Comparison of ENCODE assay signal across 8 mouse cellular contexts in genomic region chr1:75142301-75143261, GRCm38 (mm10). TPM values are rescaled to one million over a fixed set of nuclear protein-coding genes. Genes with fewer than 3 reads are reported as not detected.
DNase-seq lines count a peak whose midpoint lies in the region; ATAC-seq and TF ChIP-seq lines count a peak whose summit lies in the region.

Cnppd1 (minus strand) TSS chr1:75142711.
Retreg2 (plus strand) TSS chr1:75142778.

- peak within 1 kb of the TSS; percentile 88 for H3K4me2 ChIP-seq in forebrain, embryonic 14.5 days (ENCODE audit: low read length)
- peak within 1 kb of the TSS; percentile 96 for H3K4me2 ChIP-seq in neural tube, embryonic 15.5 days

- under 1% methylated on average over 79 of the region's 91 CpGs for WGBS in forebrain, embryonic 14.5 days
- WGBS in neural tube, embryonic 15.5 days, result 0% methylated on average over 89 of the region's 91 CpGs

- intact Hi-C loops in heart, postnatal 14 days (cut with DNase I), result loop anchor here (2.0 kb wide), 2 partner anchors 24 to 66 kb away; no protein-coding TSS in a partner anchor

- DNase-seq in forebrain, embryonic 14.5 days (ENCODE audit: low spot score), result peak; percentile 97
- peak; percentile 97 to 98 for DNase-seq in heart, postnatal 14 days
- DNase-seq in layer of hippocampus, adult 11-12 months (ENCODE audit: low spot score), result peak; percentile 96
- DNase-seq in lung, adult 18-20 months, result peak; percentile 96
- peak; percentile 95 for DNase-seq in testis, postnatal 14 days (ENCODE audit: low spot score)

- peak within 1 kb of the TSS; percentile 69 for H3K4me3 ChIP-seq in ES-Bruce4 (ENCODE audit: low read depth, low read length)
- H3K4me3 ChIP-seq in forebrain, embryonic 14.5 days (ENCODE audit: low read depth, low read length), result peak within 1 kb of the TSS; percentile 87
- H3K4me3 ChIP-seq in neural tube, embryonic 15.5 days (replicated peaks), result peak within 1 kb of the TSS; percentile 78

- peak; percentile 76 for ATAC-seq in cerebellum, adult (ENCODE audit: insufficient number of reproducible peaks, low FRiP score, low TSS enrichment)
- peak; percentile 93 for ATAC-seq in forebrain, embryonic 14.5 days
- ATAC-seq in neural tube, embryonic 15.5 days (ENCODE audit: low FRiP score), result peak; percentile 90

- H3K9ac ChIP-seq in ES-Bruce4 (ENCODE audit: low read depth, poor library complexity, severe bottlenecking), result peak within 1 kb of the TSS; percentile 60
- peak within 1 kb of the TSS; percentile 93 for H3K9ac ChIP-seq in forebrain, embryonic 14.5 days (ENCODE audit: low read length)
- peak within 1 kb of the TSS; percentile 81 for H3K9ac ChIP-seq in neural tube, embryonic 15.5 days (replicated peaks)

- H3K4me1 ChIP-seq in ES-Bruce4 (ENCODE audit: control insufficient read depth, insufficient read depth, low read length), result no peaks in the 10 kb centered on the region
- H3K4me1 ChIP-seq in forebrain, embryonic 14.5 days (ENCODE audit: control insufficient read depth, insufficient read depth, low read length), result peaks cover 16% of the 10 kb centered on the region
- peaks cover 44% of the 10 kb centered on the region for H3K4me1 ChIP-seq in neural tube, embryonic 15.5 days

- 0 out of 2 replicates have a peak, but pooled peaks cover 9% of the 10 kb centered on the region for H3K36me3 ChIP-seq in ES-Bruce4 (ENCODE audit: control insufficient read depth, insufficient read depth, low read length, poor library complexity, severe bottlenecking)
- H3K36me3 ChIP-seq in forebrain, embryonic 14.5 days (ENCODE audit: control insufficient read depth, insufficient read depth, low read length), result peaks cover 58% of the 10 kb centered on the region
- peaks cover 53% of the 10 kb centered on the region for H3K36me3 ChIP-seq in neural tube, embryonic 15.5 days

- no peaks in the 10 kb centered on the region for H3K9me3 ChIP-seq in ES-Bruce4 (replicated peaks; ENCODE audit: control insufficient read depth, insufficient read depth, low read length, poor library complexity, severe bottlenecking)
- no peaks in the 10 kb centered on the region for H3K9me3 ChIP-seq in forebrain, embryonic 14.5 days (replicated peaks; ENCODE audit: control insufficient read depth, low read length)
- H3K9me3 ChIP-seq in neural tube, embryonic 15.5 days (replicated peaks), result no peaks in the 10 kb centered on the region

- peak; percentile 34 for TF ChIP-seq POLR2A in ES-Bruce4 (IDR thresholded peaks at IDR 0.05; ENCODE audit: insufficient read depth, low read length)

- TF ChIP-seq CTCF in ES-Bruce4 (IDR thresholded peaks at IDR 0.05; ENCODE audit: low read depth, low read length), result peak; percentile 61

- H3K27ac ChIP-seq in ES-Bruce4 (ENCODE audit: insufficient read depth, low read length), result no peak within 1 kb of the TSS
- peak within 1 kb of the TSS; percentile 97 for H3K27ac ChIP-seq in forebrain, embryonic 14.5 days (ENCODE audit: low read depth, low read length)
- peak within 1 kb of the TSS; percentile 98 for H3K27ac ChIP-seq in neural tube, embryonic 15.5 days (replicated peaks)

- TF ChIP-seq EP300 in ES-Bruce4 (IDR thresholded peaks at IDR 0.05; ENCODE audit: insufficient read depth, low read depth, low read length), result 0 out of 2 replicates have a peak, but pooled peaks have one; percentile 35

- no peaks in the 10 kb centered on the region for H3K27me3 ChIP-seq in ES-Bruce4 (ENCODE audit: control insufficient read depth, insufficient read depth, low read length, poor library complexity, severe bottlenecking)
- H3K27me3 ChIP-seq in forebrain, embryonic 14.5 days (replicated peaks; ENCODE audit: control insufficient read depth, insufficient read depth, low read length), result no peaks in the 10 kb centered on the region
- no peaks in the 10 kb centered on the region for H3K27me3 ChIP-seq in neural tube, embryonic 15.5 days (replicated peaks)

RNA-seq across cellular contexts. Expression of gene Cnppd1, which starts in this region (rescaled TPM):
- 20.0 and 23.9 TPM in 2 replicates for polyA plus RNA-seq in ES-Bruce4 (2011; ENCODE audit: insufficient read depth, insufficient read length, low read depth, missing spikeins)
- polyA plus RNA-seq in forebrain, embryonic 14.5 days (2014; fragmentation: Nextera tagmentation; extraction: Ambion mirVana), result 40.4 and 53.6 TPM in 2 replicates
- 10 to 100 TPM; 28.7 to 29.2 TPM for total RNA-seq in heart, postnatal 14 days (2021)
- polyA plus RNA-seq in neural tube, embryonic 15.5 days (2015; fragmentation: Nextera tagmentation; extraction: Ambion mirVana), result 46.3 and 48.9 TPM in 2 replicates

RNA-seq across cellular contexts. Expression of gene Retreg2, which starts in this region (rescaled TPM):
- polyA plus RNA-seq in ES-Bruce4 (2011; ENCODE audit: insufficient read depth, insufficient read length, low read depth, missing spikeins), result 21.9 and 22.7 TPM in 2 replicates
- polyA plus RNA-seq in forebrain, embryonic 14.5 days (2014; fragmentation: Nextera tagmentation; extraction: Ambion mirVana), result 85.6 and 95.6 TPM in 2 replicates
- total RNA-seq in heart, postnatal 14 days (2021), result 10 to 100 TPM; 23.9 to 27.4 TPM
- 133 and 140 TPM in 2 replicates for polyA plus RNA-seq in neural tube, embryonic 15.5 days (2015; fragmentation: Nextera tagmentation; extraction: Ambion mirVana)
